Mouse (Mus musculus): Measurements from ENCODE around the gene Nt5c1a.

DNA sequence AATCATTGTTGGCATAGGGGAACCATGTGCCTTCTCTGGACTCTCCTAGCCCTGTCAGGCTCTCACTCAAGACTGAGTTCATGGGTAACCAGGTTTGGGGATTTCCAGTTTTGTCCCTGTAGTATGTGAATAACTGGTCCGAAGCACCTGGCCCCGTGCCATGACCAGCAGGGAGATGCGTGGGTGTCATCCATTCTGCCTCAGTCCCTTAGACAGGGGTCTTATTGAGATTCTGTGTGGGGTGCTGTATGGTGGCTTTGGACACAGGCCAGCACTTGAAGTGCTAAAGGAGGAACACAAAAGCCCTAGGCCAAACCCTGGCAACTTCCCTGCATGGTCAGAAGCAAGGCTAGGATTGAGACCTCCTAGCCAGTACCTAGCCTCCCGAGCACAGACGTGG lies 50.9 kb downstream of the Nt5c1a start:
- TF ChIP-seq CTCF (IDR thresholded peaks at IDR 0.05; ENCODE audit: extremely low read depth, insufficient read length, insufficient replicate concordance, low read depth, low read length) (no peak), POLR2A (IDR thresholded peaks at IDR 0.05; ENCODE audit: low read depth, low read length) (no peak)

Data from small intestine, adult 2 months (tissue).